Mouse (Mus musculus): ENCODE measurements around the gene Naa35.

- TF ChIP-seq CTCF (IDR thresholded peaks at IDR 0.05; ENCODE audit: extremely low read depth, insufficient read depth, insufficient read length, insufficient replicate concordance), result no peak
- TF ChIP-seq POLR2A (IDR thresholded peaks at IDR 0.05; ENCODE audit: low read depth, low read length), result peak; percentile 17
These were observed at the start of gene Naa35, which contains the start of gene Agtpbp1 for GRCm38 (mm10) chr13:59584947-59585647.
